Mouse (Mus musculus): ENCODE results near the gene Secisbp2. TPM values are rescaled to one million over a fixed set of nuclear protein-coding genes. Genes with fewer than 3 reads are reported as not detected.

The Secisbp2 gene
- polyA plus RNA-seq, 1 experiment: 8.7 TPM

GRCm38 (mm10) chr13:51648237-51648636 lies 3.3 kb upstream of the Secisbp2 start:
- Histone ChIP-seq H3K4me3 (peak overlapping the region; percentile 98), H3K36me3 (ENCODE audit: control insufficient read depth, insufficient read depth) (peaks cover 5% of the 10 kb centered on the region), H3K27me3 (ENCODE audit: control insufficient read depth, insufficient read depth, insufficient read length) (no peaks in the 10 kb centered on the region), H3K79me2 (ENCODE audit: control insufficient read depth, insufficient read depth) (peaks cover 72% of the 10 kb centered on the region), H3ac (ENCODE audit: control insufficient read depth, insufficient read length) (no peak overlapping the region), H3K4me2 (ENCODE audit: low read depth) (peak overlapping the region; percentile 75)
- TF ChIP-seq MYOG (IDR thresholded peaks at IDR 0.05; ENCODE audit: control insufficient read depth in 1 of 3, insufficient read depth in 1 of 3, insufficient read length in 2 of 3, low read depth in 2 of 3) (no peak), POLR2AphosphoS2 (IDR thresholded peaks at IDR 0.05; ENCODE audit: insufficient read length, low read depth) (no peak), MYOD1 (IDR thresholded peaks at IDR 0.05; ENCODE audit: control insufficient read depth in 1 of 3, insufficient read length in 2 of 3, low read depth in 2 of 3) (no peak), E2F4 (IDR thresholded peaks at IDR 0.05; ENCODE audit: insufficient read depth) (no peak), POLR2A (IDR thresholded peaks at IDR 0.05; ENCODE audit: insufficient read length, low read depth) (no peak), MAX (IDR thresholded peaks at IDR 0.05; ENCODE audit: low read depth) (no peak), CEBPB (IDR thresholded peaks at IDR 0.05; ENCODE audit: insufficient read depth, poor library complexity, severe bottlenecking) (no peak), SRF (IDR thresholded peaks at IDR 0.05; ENCODE audit: control insufficient read depth, insufficient read length, low read depth) (no peak), REST (IDR thresholded peaks at IDR 0.05; ENCODE audit: insufficient read depth, insufficient read length) (no peak), TCF3 (IDR thresholded peaks at IDR 0.05; ENCODE audit: insufficient read length, low read depth) (no peak), USF1 (IDR thresholded peaks at IDR 0.05; ENCODE audit: low read depth) (no peak), TCF12 (IDR thresholded peaks at IDR 0.05; ENCODE audit: insufficient read depth, poor library complexity, severe bottlenecking) (no peak)

- Histone ChIP-seq H3K79me2 (ENCODE audit: control insufficient read depth, insufficient read depth) (peaks cover 75% of the 10 kb centered on the region), H3K36me3 (ENCODE audit: control insufficient read depth, insufficient read depth) (peaks cover 9% of the 10 kb centered on the region), H3K27me3 (ENCODE audit: control insufficient read depth, insufficient read depth, insufficient read length) (no peaks in the 10 kb centered on the region), H3K4me3 (no peak overlapping the region), H3K4me2 (ENCODE audit: low read depth) (no peak overlapping the region), H3ac (ENCODE audit: control insufficient read depth, insufficient read length) (no peak overlapping the region)
- TF ChIP-seq USF1 (IDR thresholded peaks at IDR 0.05; ENCODE audit: low read depth) (no peak), TCF3 (IDR thresholded peaks at IDR 0.05; ENCODE audit: insufficient read length, low read depth) (no peak), POLR2A (IDR thresholded peaks at IDR 0.05; ENCODE audit: insufficient read length, low read depth) (no peak), SRF (IDR thresholded peaks at IDR 0.05; ENCODE audit: control insufficient read depth, insufficient read length, low read depth) (no peak), REST (IDR thresholded peaks at IDR 0.05; ENCODE audit: insufficient read depth, insufficient read length) (no peak), E2F4 (IDR thresholded peaks at IDR 0.05; ENCODE audit: insufficient read depth) (no peak)
These were observed 1.8 kb upstream of the Secisbp2 start for GRCm38 (mm10) chr13:51649740-51650139.

DNA sequence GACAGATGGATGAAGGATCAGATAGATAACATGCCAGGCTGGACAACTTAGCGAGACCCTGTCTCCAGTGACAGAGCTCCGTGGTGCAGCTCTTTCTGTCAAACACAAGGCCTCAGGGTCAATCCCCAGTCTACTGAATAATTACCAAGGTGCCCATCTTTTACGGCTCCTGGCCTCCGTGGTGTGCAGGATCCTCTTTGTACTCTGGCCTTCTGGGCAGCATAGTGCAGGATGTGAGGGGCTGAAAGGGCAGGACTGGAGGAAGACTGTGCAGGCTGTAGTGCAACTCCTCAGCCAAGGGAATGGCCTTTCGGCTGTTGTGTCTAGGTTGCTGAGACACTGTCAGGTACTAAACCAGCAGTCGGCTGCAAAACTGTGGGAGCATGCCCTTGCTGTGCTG lies 1.7 kb downstream of the Secisbp2 start:
- Histone ChIP-seq H3K27me3 (ENCODE audit: control insufficient read depth, insufficient read depth, insufficient read length) (no peaks in the 10 kb centered on the region), H3K36me3 (ENCODE audit: control insufficient read depth, insufficient read depth) (peaks cover 32% of the 10 kb centered on the region)

GRCm38 (mm10) chr13:51653961-51654360 lies 2.5 kb downstream of the Secisbp2 start:
- Histone ChIP-seq H3K27me3 (ENCODE audit: control insufficient read depth, insufficient read depth, insufficient read length) (no peaks in the 10 kb centered on the region), H3ac (ENCODE audit: control insufficient read depth, insufficient read length) (no peak overlapping the region), H3K4me3 (no peak overlapping the region), H3K79me2 (ENCODE audit: control insufficient read depth, insufficient read depth) (peaks cover 37% of the 10 kb centered on the region), H3K4me2 (ENCODE audit: low read depth) (no peak overlapping the region), H3K36me3 (ENCODE audit: control insufficient read depth, insufficient read depth) (peaks cover 32% of the 10 kb centered on the region)
- no peak for TF ChIP-seq TCF3 (IDR thresholded peaks at IDR 0.05; ENCODE audit: insufficient read length, low read depth)
- no peak for TF ChIP-seq MAX (IDR thresholded peaks at IDR 0.05; ENCODE audit: low read depth)
- no peak for TF ChIP-seq E2F4 (IDR thresholded peaks at IDR 0.05; ENCODE audit: insufficient read depth)
- no peak for TF ChIP-seq CEBPB (IDR thresholded peaks at IDR 0.05; ENCODE audit: insufficient read depth, poor library complexity, severe bottlenecking)
- no peak for TF ChIP-seq MYOG (IDR thresholded peaks at IDR 0.05; ENCODE audit: control insufficient read depth in 1 of 3, insufficient read depth in 1 of 3, insufficient read length in 2 of 3, low read depth in 2 of 3)
- no peak for TF ChIP-seq POLR2A (IDR thresholded peaks at IDR 0.05; ENCODE audit: insufficient read length, low read depth)
- no peak for TF ChIP-seq MYOD1 (IDR thresholded peaks at IDR 0.05; ENCODE audit: control insufficient read depth in 1 of 3, insufficient read length in 2 of 3, low read depth in 2 of 3)
- TF ChIP-seq POLR2AphosphoS2 (IDR thresholded peaks at IDR 0.05; ENCODE audit: insufficient read length, low read depth): no peak
- no peak for TF ChIP-seq REST (IDR thresholded peaks at IDR 0.05; ENCODE audit: insufficient read depth, insufficient read length)
- no peak for TF ChIP-seq TCF12 (IDR thresholded peaks at IDR 0.05; ENCODE audit: insufficient read depth, poor library complexity, severe bottlenecking)
- no peak for TF ChIP-seq SRF (IDR thresholded peaks at IDR 0.05; ENCODE audit: control insufficient read depth, insufficient read length, low read depth)
- TF ChIP-seq USF1 (IDR thresholded peaks at IDR 0.05; ENCODE audit: low read depth): no peak

More for the DNA sequence above, 1.7 kb downstream of the Secisbp2 start:
- no peak overlapping the region for H3K4me3 ChIP-seq
- H3K4me2 ChIP-seq (ENCODE audit: low read depth): no peak overlapping the region
- TF ChIP-seq MYOD1 (IDR thresholded peaks at IDR 0.05; ENCODE audit: control insufficient read depth in 1 of 3, insufficient read length in 2 of 3, low read depth in 2 of 3) (no peak), POLR2A (IDR thresholded peaks at IDR 0.05; ENCODE audit: insufficient read length, low read depth) (no peak), MYOG (IDR thresholded peaks at IDR 0.05; ENCODE audit: control insufficient read depth in 1 of 3, insufficient read depth in 1 of 3, insufficient read length in 2 of 3, low read depth in 2 of 3) (no peak), CEBPB (IDR thresholded peaks at IDR 0.05; ENCODE audit: insufficient read depth, poor library complexity, severe bottlenecking) (no peak), TCF12 (IDR thresholded peaks at IDR 0.05; ENCODE audit: insufficient read depth, poor library complexity, severe bottlenecking) (no peak), POLR2AphosphoS2 (IDR thresholded peaks at IDR 0.05; ENCODE audit: insufficient read length, low read depth) (no peak), USF1 (IDR thresholded peaks at IDR 0.05; ENCODE audit: low read depth) (no peak), SRF (IDR thresholded peaks at IDR 0.05; ENCODE audit: control insufficient read depth, insufficient read length, low read depth) (no peak), REST (IDR thresholded peaks at IDR 0.05; ENCODE audit: insufficient read depth, insufficient read length) (no peak), TCF3 (IDR thresholded peaks at IDR 0.05; ENCODE audit: insufficient read length, low read depth) (no peak), MAX (IDR thresholded peaks at IDR 0.05; ENCODE audit: low read depth) (no peak), E2F4 (IDR thresholded peaks at IDR 0.05; ENCODE audit: insufficient read depth) (no peak)
- peaks cover 45% of the 10 kb centered on the region for H3K79me2 ChIP-seq (ENCODE audit: control insufficient read depth, insufficient read depth)
- no peak overlapping the region for H3ac ChIP-seq (ENCODE audit: control insufficient read depth, insufficient read length)
